Mouse (Mus musculus) frontal cortex, adult 2 months (tissue): ENCODE measurements at regions not wholly inside any gene's neighbourhood (a gene's known extent, or its start where the extent isn't known, plus 50 kb on each side); places are given as distances from the start of the nearest gene placed in this dataset.

Experiments used
- DNase-seq, 2 experiments: peaks; one replicate each; pipeline ENCODE4 v3.0.0; 2022; ENCODE audit warnings: low spot score in 1 of 2; ENCODE audit errors: extremely low spot score in 1 of 2

DNA sequence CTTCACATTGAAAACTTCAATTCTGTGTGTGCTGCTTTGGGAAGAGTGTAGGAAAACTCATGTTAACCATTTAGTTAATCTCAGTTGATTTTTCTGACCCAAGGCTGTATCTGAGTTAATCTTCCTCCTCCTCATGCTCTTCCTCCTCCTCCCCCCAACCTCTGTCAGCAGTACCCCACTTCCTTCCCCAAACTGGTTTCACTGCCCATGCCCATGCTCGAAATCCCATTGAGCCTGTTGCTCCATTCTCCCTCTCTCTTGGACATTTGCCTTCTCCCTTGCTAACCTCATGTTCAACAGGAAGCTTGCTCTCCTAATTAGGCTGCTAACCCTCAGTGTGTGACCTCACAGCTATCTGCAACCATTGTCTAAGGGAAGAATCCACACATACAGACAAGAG is 203.8 kb downstream of the Rsl24d1 start:
- DNase-seq = no peak

DNA sequence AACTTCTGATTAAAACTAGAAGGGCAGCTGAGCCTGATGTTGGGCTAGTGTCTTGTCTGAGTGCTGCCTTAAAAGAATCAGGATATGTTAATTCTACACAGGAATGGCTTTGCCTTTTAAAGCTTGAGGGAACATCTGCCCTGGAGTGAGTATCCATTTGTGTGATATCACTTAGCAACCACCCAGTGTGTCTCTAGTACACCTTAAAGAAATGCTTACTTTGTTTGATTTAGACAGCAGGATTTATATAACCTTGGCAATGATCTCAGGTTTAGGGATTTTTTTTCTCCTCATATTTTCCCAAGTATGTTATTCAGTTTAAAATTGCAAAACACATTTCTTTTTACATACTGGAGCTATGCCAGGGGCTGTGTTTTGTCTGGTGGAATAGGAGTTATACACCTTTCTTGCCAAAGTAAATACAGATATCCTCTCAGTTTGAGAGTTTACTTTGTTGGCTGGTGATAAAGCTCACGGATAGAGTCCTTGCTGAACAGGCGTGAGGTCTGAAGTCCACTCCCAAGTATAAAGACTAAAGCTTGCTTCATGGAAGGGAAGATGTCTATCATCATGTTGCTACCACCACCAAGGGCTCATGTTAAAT is 206.6 kb downstream of the Rsl24d1 start:
- no peak for DNase-seq

GRCm38 (mm10) chr9:73331066-73331465 is 217.8 kb downstream of the Rsl24d1 start:
- DNase-seq = no peak

DNA sequence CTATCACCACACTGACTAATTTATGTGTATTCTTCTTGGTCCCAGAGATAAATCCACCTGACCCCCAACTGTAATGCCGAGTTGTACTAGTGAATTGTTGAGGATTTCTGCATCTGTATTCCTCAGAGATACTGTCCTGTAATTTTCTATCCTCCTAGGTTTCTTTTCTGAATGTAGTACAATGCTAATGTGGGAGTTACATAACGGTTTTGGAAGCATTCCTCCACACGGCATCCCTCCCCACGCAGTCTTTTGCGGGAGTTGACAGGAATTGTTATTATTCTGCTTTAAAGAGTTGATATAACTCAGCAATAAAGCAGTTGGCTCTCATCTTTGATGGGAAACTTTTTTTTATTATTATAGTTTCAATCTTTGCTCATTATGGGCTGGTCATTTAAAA is 222.8 kb downstream of the Rsl24d1 start:
- DNase-seq = peak in 1 of 2 experiments; percentile 42

GRCm38 (mm10) chr9:73337045-73337740 is 224.0 kb downstream of the Rsl24d1 start:
- peak in 1 of 2 experiments; percentile 23 for DNase-seq

DNA sequence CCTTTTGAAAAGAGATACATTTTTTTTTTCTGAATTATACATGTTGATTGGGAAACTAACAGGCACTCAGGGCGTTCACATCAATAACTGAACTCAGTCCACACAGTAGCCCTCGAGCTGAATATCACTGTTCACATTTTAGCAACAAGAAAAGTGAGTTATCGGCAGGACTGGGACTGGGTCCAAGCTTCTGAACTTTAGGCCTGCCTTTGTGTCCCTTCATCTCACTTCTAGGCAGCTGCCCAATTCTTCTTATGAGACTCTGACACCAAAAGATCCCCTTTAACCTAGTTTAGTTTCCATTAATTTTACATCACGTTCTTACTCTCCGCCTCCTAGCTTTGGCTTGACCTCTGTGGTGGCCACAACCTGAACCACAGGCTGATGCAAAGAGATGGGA is 242.7 kb downstream of the Rsl24d1 start:
- no peak for DNase-seq

DNA sequence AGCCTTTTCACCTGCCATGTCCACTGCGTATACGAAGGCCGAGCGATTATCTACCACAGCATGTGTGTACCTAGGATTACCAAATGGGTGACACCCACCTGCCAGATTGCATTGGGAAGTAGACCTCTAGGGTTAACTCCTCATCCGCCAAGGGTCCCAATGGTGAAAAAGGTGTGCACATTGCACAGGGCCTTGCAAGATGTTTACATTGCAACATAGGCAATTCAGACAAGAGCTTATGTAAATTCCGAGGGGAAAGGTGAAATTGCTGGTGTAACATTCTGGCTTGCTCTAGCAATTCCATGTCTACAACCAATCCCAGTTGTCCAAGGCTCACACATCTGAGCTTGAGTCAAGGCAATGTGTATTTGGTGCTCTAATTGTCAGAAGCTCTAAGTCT is 245.7 kb downstream of the Rsl24d1 start:
- no peak for DNase-seq

GRCm38 (mm10) chr9:73380768-73381167 is 267.5 kb downstream of the Rsl24d1 start:
- DNase-seq = no peak

DNA sequence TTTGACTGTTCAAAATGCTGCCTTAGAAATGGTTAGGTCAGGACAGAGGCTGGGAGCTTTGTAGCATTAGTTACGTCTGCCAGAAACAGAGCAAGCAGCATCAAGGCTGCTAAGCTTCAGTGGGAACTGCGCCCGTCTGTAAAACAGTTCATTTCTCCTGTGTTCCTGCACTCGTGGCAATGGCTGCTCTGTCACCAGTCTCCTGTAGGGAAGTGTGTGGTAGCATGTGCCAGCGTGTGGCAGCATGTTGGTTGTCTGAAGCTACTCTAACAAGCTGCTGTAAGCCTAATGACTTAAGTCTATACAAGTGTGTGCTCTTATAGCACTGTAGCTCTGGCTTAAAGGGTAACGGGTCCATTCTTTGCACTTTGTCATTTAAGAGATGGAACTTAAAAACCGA is 278.8 kb downstream of the Rsl24d1 start:
- no peak for DNase-seq

GRCm38 (mm10) chr9:73413367-73413930 is 300.2 kb downstream of the Rsl24d1 start:
- no peak for DNase-seq

GRCm38 (mm10) chr9:73416084-73416777 is 303.0 kb downstream of the Rsl24d1 start:
- DNase-seq = no peak
